Mouse (Mus musculus) stomach, postnatal 0 days (tissue): ENCODE measurements at regions not wholly inside any gene's neighbourhood (a gene's known extent, or its start where the extent isn't known, plus 50 kb on each side); places are given as distances from the start of the nearest gene placed in this dataset.

Experiments used
- CTCF ChIP-seq: IDR thresholded peaks from 2 replicates; pipeline ENCODE4 v1.5.1; 2016; ENCODE audit warnings: antibody characterized with exemption, low read depth, mild to moderate bottlenecking, moderate library complexity
- EP300 ChIP-seq: optimal IDR thresholded peaks from 2 replicates; pipeline ENCODE3; 2016; ENCODE audit warnings: antibody characterized with exemption

DNA sequence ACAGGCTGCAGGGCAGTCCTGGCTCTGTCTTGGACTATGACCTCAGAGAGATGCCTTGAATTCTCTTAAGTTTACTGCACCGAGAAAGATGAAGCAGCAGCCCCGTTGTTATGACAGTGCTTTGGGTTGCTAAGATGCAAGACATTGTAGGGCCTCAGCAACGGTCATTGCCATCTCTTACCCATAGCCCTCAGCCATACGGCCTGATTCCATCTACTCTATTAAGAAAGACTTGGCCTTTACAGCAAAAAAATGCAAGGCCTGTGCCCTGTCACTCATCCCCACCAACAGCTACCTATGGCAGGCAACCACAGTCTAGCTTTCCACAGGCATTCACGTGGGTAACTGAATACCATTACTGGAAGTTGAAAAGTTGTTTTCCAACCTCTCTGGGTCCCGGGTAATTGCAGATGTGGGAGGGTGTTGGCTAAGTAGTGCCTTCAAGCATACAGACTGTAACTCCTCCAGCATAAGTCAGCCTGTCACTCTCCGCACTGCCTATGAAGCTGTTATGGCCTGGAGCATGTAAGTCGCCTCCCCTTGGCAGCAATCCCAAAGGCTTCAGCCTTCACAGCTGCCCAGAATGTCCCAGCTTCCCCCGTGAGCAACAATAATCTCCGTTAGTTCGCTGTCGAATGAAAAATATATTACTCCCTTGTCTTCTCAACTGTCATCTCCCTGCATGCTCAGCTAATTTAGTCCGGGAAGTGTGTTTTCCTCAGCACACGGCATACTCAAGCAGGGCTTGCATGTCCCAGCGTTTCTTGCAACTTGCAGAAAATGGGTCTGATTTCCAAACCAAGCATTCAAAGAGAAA, 112.3 kb upstream of the Snx19 start:
- TF ChIP-seq EP300 (no peak), CTCF (no peak)
